Mouse (Mus musculus) kidney, adult 9 months (tissue): ENCODE measurements around the gene Gcdh.

Experiments used
- DNase-seq: peaks from one replicate; pipeline ENCODE4 v3.0.0; 2022

Gcdh gene

GRCm38 (mm10) chr8:84893709-84894134 lies at the start of gene Gcdh:
TSS of gene Gcdh (minus strand) at chr8:84893921.
- DNase-seq, result peak; percentile 99

- DNase-seq, result no peak
Measured at GRCm38 (mm10) chr8:84937620-84938485, 44.1 kb upstream of the Gcdh start.

GRCm38 (mm10) chr8:84936962-84937546 lies 43.3 kb upstream of the Gcdh start, which contains the start of gene Mast1:
TSS of gene Mast1 (minus strand) at chr8:84937359.
- DNase-seq, result peak; percentile 33

- DNase-seq, result no peak
Measured at GRCm38 (mm10) chr8:84936041-84936961, 42.6 kb upstream of the Gcdh start.

- no peak for DNase-seq
Measured at GRCm38 (mm10) chr8:84935489-84935888, 41.8 kb upstream of the Gcdh start.

GRCm38 (mm10) chr8:84934860-84935259 lies 41.1 kb upstream of the Gcdh start:
- DNase-seq, result no peak

- DNase-seq, result no peak
Measured at GRCm38 (mm10) chr8:84933767-84934559, 40.2 kb upstream of the Gcdh start.

DNA sequence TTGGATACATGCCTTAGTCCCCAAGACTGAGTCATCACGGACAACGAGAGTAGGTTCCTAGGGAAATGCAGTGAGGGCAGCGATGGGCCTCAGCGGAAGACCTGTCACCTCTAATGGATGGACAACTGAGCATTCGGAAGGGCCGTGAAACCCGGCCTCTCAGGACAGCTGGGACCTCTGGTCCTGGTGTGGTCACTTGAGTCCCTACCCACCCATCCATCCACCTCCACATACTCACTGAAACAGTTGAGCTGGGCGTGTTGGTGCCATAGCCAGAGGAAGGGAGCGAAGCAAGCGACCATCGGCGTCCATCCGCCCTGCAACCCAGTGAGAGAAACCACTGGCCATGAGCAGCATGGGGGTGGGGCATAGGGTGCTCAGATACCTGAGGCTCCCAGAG lies 36.9 kb upstream of the Gcdh start:
- no peak for DNase-seq

DNA sequence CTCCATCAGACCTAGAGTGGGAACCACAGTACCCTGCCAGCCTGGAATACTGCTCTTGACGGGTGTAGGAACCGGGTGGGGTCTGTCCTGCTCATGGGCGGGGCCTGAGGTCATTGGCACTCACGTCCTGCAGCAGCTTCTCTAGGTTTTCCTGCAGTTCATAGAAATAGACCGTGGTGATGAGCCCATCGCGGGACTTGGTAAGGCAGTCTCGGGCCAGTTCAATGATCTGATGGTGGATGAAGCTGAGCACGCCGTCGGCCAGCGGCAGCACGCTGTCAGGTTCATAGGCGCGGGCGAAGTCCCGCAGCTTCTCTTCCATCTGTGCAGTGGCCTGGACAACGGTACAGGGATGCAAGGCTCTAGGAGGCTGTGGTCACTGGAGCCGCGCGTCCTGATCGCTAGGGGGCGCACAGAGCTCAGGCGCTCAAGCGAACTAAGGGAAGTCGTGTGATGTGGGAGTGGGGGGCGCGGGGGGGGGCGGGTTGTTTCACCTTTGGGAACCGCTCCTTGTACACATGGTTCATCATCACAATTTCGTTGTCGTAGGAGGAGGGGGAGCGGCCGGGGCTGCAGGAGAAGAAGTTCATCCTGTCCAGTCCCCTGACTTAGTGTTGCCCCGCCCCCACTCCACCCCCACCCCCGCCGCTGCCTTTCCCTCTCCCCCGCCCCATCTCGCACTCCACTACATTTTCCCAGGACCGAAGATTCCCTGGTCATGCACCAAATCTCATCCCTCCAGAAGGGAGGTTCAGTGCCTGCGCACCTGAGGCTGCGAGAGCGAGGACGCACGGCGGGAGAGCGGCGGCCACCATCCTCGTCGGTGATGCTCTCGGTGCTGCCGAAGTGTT lies 35.0 kb upstream of the Gcdh start:
- peak; percentile 69 for DNase-seq

GRCm38 (mm10) chr8:84927513-84927912 lies 33.8 kb upstream of the Gcdh start:
- no peak for DNase-seq

- DNase-seq, result no peak
Measured at GRCm38 (mm10) chr8:84925557-84925956, 31.8 kb upstream of the Gcdh start.

- no peak for DNase-seq
Measured at GRCm38 (mm10) chr8:84921596-84921995, 27.9 kb upstream of the Gcdh start.

GRCm38 (mm10) chr8:84918646-84919045 lies 24.9 kb upstream of the Gcdh start:
- DNase-seq, result no peak

- no peak for DNase-seq
Measured at GRCm38 (mm10) chr8:84917781-84918180, 24.1 kb upstream of the Gcdh start.

- DNase-seq, result no peak
Measured at GRCm38 (mm10) chr8:84915269-84915668, 21.5 kb upstream of the Gcdh start.

DNA sequence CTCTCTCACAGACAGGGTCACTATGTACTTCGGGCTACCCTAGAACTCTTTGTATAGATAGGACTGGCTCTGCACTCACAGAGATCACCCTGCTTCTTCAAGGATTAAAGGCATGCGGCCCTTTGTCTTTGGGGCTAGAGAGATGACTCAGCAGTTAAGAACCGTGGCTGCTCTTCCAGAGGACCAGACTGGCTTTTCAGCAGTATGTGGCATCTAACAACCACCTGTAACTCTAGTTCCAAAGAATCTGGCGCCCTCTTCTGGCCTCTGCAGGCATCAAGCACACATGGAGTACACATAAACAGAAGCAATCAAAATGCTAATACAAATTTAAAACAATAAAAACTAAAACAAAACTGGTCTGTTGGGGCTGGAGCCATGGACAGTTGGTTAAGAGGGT lies 20.2 kb upstream of the Gcdh start:
- DNase-seq, result peak; percentile 51

- DNase-seq, result no peak
Measured at GRCm38 (mm10) chr8:84913502-84913900, 19.8 kb upstream of the Gcdh start.

DNA sequence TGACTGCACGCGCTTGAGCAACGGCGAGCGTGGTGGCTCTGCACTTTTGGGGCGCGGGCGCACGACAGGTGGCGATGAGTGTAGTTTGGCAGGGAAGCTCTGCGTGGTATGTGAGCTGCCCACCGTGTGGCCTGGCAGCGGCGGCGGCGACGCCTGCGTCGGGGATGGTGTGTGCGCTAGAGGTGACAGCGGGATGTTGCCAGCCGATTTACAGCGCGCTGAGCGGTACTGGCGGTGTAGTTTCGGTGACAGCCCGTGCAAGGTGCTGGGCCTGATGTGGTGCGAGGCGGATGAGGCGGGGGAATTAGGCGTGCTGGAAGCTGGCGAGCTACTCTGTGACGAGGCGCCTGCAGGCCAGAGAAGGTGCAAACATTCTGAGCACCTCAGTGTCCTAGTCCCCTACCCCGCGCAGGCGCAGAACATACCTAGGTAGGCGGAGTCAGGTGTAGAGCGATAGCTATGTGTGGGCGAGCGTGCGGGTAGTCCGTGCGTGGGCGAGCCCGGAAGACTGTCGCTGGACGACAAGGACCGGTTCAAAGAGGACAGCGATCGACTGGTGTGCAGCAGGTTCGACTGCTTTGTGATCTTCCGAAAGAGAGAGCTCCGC lies 19.3 kb upstream of the Gcdh start:
- peak; percentile 79 for DNase-seq

- DNase-seq, result no peak
Measured at GRCm38 (mm10) chr8:84912391-84912790, 18.7 kb upstream of the Gcdh start.

- DNase-seq, result no peak
Measured at GRCm38 (mm10) chr8:84911854-84912253, 18.1 kb upstream of the Gcdh start.

- DNase-seq, result no peak
Measured at GRCm38 (mm10) chr8:84910551-84910950, 16.8 kb upstream of the Gcdh start.
